Mouse (Mus musculus): Measurements from ENCODE around the gene Cma1.
A peak's percentile ranks its signal among the peaks of the same experiment; 100 is the strongest.

Cma1 gene

GRCm38 (mm10) chr14:55933586-55933985 lies 10.9 kb downstream of the Cma1 start:
- Histone ChIP-seq H3K36me3 (ENCODE audit: insufficient read depth, low read length) (no peaks in the 10 kb centered on the region), H3K9me3 (ENCODE audit: low read length) (no peaks in the 10 kb centered on the region), H3K27me3 (ENCODE audit: insufficient read depth, low read length) (no peaks in the 10 kb centered on the region), H3K4me1 (replicated peaks; ENCODE audit: low read depth, low read length) (no peaks in the 10 kb centered on the region), H3K4me3 (replicated peaks; ENCODE audit: low read length) (no peak overlapping the region)
- no peak for TF ChIP-seq POU5F1 (IDR thresholded peaks at IDR 0.05; ENCODE audit: borderline replicate concordance, low read length)
- no peak for TF ChIP-seq CTCF (conservative IDR thresholded peaks at IDR 0.05; ENCODE audit: low read length)
- TF ChIP-seq NANOG (IDR thresholded peaks at IDR 0.05; ENCODE audit: borderline replicate concordance, low read length) = no peak

GRCm38 (mm10) chr14:55929263-55929997 lies 15.0 kb downstream of the Cma1 start:
- Histone ChIP-seq H3K9me3 (ENCODE audit: low read length) (no peaks in the 10 kb centered on the region), H3K4me3 (replicated peaks; ENCODE audit: low read length) (no peak overlapping the region), H3K4me1 (replicated peaks; ENCODE audit: low read depth, low read length) (no peaks in the 10 kb centered on the region), H3K27me3 (ENCODE audit: insufficient read depth, low read length) (no peaks in the 10 kb centered on the region), H3K36me3 (ENCODE audit: insufficient read depth, low read length) (no peaks in the 10 kb centered on the region)
- no peak for TF ChIP-seq POU5F1 (IDR thresholded peaks at IDR 0.05; ENCODE audit: borderline replicate concordance, low read length)

- TF ChIP-seq POU5F1 (IDR thresholded peaks at IDR 0.05; ENCODE audit: borderline replicate concordance, low read length) (no peak), NANOG (IDR thresholded peaks at IDR 0.05; ENCODE audit: borderline replicate concordance, low read length) (no peak), CTCF (conservative IDR thresholded peaks at IDR 0.05; ENCODE audit: low read length) (no peak)
- H3K4me3 ChIP-seq (replicated peaks; ENCODE audit: low read length) = no peak overlapping the region
- H3K4me1 ChIP-seq (replicated peaks; ENCODE audit: low read depth, low read length) = no peaks in the 10 kb centered on the region
- no peaks in the 10 kb centered on the region for H3K9me3 ChIP-seq (ENCODE audit: low read length)
- no peaks in the 10 kb centered on the region for H3K36me3 ChIP-seq (ENCODE audit: insufficient read depth, low read length)
- H3K27me3 ChIP-seq (ENCODE audit: insufficient read depth, low read length) = no peaks in the 10 kb centered on the region
Observed at GRCm38 (mm10) chr14:55926847-55927246, 17.6 kb downstream of the Cma1 start.

DNA sequence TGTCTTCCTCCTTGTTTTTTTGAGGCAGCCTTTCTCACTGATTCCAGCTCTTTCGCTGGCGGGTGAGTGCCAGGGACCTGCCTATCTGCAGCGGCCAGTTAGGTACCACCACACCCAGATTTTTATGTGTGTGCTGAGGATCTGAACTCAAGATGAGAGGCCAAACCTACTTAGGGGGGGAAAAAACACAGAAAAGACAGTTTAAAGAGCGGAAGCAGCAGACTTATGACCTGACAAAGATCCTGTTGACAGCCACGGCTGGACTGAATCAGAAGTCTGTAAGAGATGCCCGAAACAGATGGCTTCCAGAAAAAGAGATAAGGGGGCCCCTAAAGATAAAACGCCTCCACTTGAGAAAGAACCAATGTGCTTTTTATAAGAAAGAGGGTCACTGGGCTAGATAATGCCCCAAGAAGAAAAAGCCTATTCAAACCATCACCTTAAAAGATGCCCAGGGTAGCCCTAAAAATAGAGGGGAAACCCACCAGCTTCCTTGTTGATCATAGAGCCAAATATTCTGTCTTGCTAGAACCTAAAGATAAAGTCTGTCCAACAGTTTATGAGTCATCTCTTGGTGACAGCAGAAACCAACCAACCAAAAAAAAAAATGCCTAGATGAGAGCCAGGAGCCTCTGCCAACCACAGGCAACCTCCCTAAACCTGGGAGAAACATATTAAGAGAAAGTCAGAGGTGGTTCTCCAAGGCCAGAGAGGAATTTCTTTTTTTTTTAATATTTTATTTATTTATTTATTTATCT lies 21.8 kb downstream of the Cma1 start:
- peaks cover 17% of the 10 kb centered on the region for H3K4me1 ChIP-seq (replicated peaks; ENCODE audit: low read depth, low read length)
- no peaks in the 10 kb centered on the region for H3K9me3 ChIP-seq (ENCODE audit: low read length)
- no peak overlapping the region for H3K4me3 ChIP-seq (replicated peaks; ENCODE audit: low read length)
- no peaks in the 10 kb centered on the region for H3K36me3 ChIP-seq (ENCODE audit: insufficient read depth, low read length)
- no peaks in the 10 kb centered on the region for H3K27me3 ChIP-seq (ENCODE audit: insufficient read depth, low read length)
- no peak for TF ChIP-seq CTCF (conservative IDR thresholded peaks at IDR 0.05; ENCODE audit: low read length)
- TF ChIP-seq POU5F1 (IDR thresholded peaks at IDR 0.05; ENCODE audit: borderline replicate concordance, low read length) = no peak
- TF ChIP-seq NANOG (IDR thresholded peaks at IDR 0.05; ENCODE audit: borderline replicate concordance, low read length) = no peak

GRCm38 (mm10) chr14:55918240-55919082 lies 26.0 kb downstream of the Cma1 start:
- no peaks in the 10 kb centered on the region for H3K9me3 ChIP-seq (ENCODE audit: low read length)
- peak; percentile 87 for TF ChIP-seq CTCF (conservative IDR thresholded peaks at IDR 0.05; ENCODE audit: low read length)
- no peak for TF ChIP-seq POU5F1 (IDR thresholded peaks at IDR 0.05; ENCODE audit: borderline replicate concordance, low read length)
- no peak overlapping the region for H3K4me3 ChIP-seq (replicated peaks; ENCODE audit: low read length)
- H3K4me1 ChIP-seq (replicated peaks; ENCODE audit: low read depth, low read length) = peaks cover 22% of the 10 kb centered on the region
- H3K36me3 ChIP-seq (ENCODE audit: insufficient read depth, low read length) = no peaks in the 10 kb centered on the region
- H3K27me3 ChIP-seq (ENCODE audit: insufficient read depth, low read length) = no peaks in the 10 kb centered on the region

DNA sequence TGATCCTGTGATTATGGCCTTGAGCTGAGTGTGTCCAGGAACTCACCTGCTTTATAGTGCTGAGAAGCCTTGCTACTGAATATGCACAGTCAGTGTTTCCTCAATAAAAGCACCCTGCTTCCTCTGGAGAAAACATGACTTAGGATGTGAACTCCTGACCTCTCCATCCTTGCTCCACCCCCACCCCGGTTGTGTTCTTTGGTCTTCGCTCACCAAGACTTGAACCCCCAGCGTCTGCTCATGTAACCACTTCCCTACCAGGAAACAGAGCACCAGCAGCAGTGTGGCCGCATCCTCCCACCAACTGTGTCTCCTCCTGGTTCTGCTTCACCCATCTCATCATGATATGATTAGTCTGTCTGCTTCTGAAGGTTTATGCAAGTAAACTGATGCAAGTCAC lies 31.1 kb downstream of the Cma1 start:
- peaks cover 11% of the 10 kb centered on the region for H3K9me3 ChIP-seq (ENCODE audit: low read length)
- H3K4me3 ChIP-seq (replicated peaks; ENCODE audit: low read length) = no peak overlapping the region
- H3K36me3 ChIP-seq (ENCODE audit: insufficient read depth, low read length) = no peaks in the 10 kb centered on the region
- H3K27me3 ChIP-seq (ENCODE audit: insufficient read depth, low read length) = no peaks in the 10 kb centered on the region
- peaks cover 14% of the 10 kb centered on the region for H3K4me1 ChIP-seq (replicated peaks; ENCODE audit: low read depth, low read length)
- TF ChIP-seq POU5F1 (IDR thresholded peaks at IDR 0.05; ENCODE audit: borderline replicate concordance, low read length) (no peak), NANOG (IDR thresholded peaks at IDR 0.05; ENCODE audit: borderline replicate concordance, low read length) (no peak), CTCF (conservative IDR thresholded peaks at IDR 0.05; ENCODE audit: low read length) (no peak)

DNA sequence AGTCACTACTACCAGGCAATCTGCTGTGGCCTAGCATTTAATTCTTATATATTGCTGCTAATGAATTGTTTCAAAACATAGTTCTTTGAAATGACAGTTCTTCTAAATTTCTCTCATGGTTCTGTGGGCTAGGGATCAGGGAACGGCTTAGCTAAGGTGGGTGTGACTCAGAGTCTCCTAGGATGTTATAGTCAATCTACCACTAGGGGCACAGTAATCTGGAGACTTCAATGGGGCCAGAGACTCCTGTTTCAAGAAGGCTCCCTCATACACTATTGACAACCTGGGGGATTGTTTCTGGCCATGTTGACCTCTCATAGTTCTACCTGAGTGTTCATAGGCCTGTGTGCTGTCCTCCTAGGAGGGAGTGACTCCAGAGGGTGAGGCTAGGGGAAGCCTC lies 39.0 kb downstream of the Cma1 start:
- no peaks in the 10 kb centered on the region for H3K36me3 ChIP-seq (ENCODE audit: insufficient read depth, low read length)
- H3K4me3 ChIP-seq (replicated peaks; ENCODE audit: low read length) = no peak overlapping the region
- H3K9me3 ChIP-seq (ENCODE audit: low read length) = no peaks in the 10 kb centered on the region
- H3K4me1 ChIP-seq (replicated peaks; ENCODE audit: low read depth, low read length) = peaks cover 15% of the 10 kb centered on the region
- TF ChIP-seq POU5F1 (IDR thresholded peaks at IDR 0.05; ENCODE audit: borderline replicate concordance, low read length) (no peak), CTCF (conservative IDR thresholded peaks at IDR 0.05; ENCODE audit: low read length) (peak; percentile 41), NANOG (IDR thresholded peaks at IDR 0.05; ENCODE audit: borderline replicate concordance, low read length) (no peak)
- peaks cover 15% of the 10 kb centered on the region for H3K27me3 ChIP-seq (ENCODE audit: insufficient read depth, low read length)

- TF ChIP-seq POU5F1 (IDR thresholded peaks at IDR 0.05; ENCODE audit: borderline replicate concordance, low read length) (no peak), NANOG (IDR thresholded peaks at IDR 0.05; ENCODE audit: borderline replicate concordance, low read length) (no peak), CTCF (conservative IDR thresholded peaks at IDR 0.05; ENCODE audit: low read length) (no peak)
- H3K9me3 ChIP-seq (ENCODE audit: low read length) = no peaks in the 10 kb centered on the region
- peaks cover 28% of the 10 kb centered on the region for H3K27me3 ChIP-seq (ENCODE audit: insufficient read depth, low read length)
- peaks cover 30% of the 10 kb centered on the region for H3K36me3 ChIP-seq (ENCODE audit: insufficient read depth, low read length)
- H3K4me3 ChIP-seq (replicated peaks; ENCODE audit: low read length) = peak overlapping the region; percentile 75
- peaks cover 46% of the 10 kb centered on the region for H3K4me1 ChIP-seq (replicated peaks; ENCODE audit: low read depth, low read length)
Observed at GRCm38 (mm10) chr14:55900414-55900755, 44.1 kb downstream of the Cma1 start.

Data from E14TG2a.4 (cell line).